Mouse (Mus musculus) frontal cortex, adult (tissue): ENCODE results near the gene Pls1.

Experiments
- ATAC-seq: cut with Nextera tagmentation; 2 replicates; pipeline ENCODE4 v1.9.2; 2017; ENCODE audit warnings: mild to moderate bottlenecking, moderate library complexity, mixed read lengths; ENCODE audit not compliant: low TSS enrichment

The Pls1 gene

GRCm38 (mm10) chr9:95844825-95845460 lies at the start of gene Pls1:
Gene Pls1 (minus strand): TSS chr9:95845311.
- peak; percentile 98 for ATAC-seq

- no peak for ATAC-seq
Measured at GRCm38 (mm10) chr9:95882751-95883150, 37.6 kb upstream of the Pls1 start.

- ATAC-seq = no peak
Measured at GRCm38 (mm10) chr9:95878246-95878645, 33.1 kb upstream of the Pls1 start.

GRCm38 (mm10) chr9:95858027-95858570 lies 13.0 kb upstream of the Pls1 start:
- ATAC-seq = peak; percentile 32

- peak; percentile 86 for ATAC-seq
Measured at GRCm38 (mm10) chr9:95857414-95858026, 12.4 kb upstream of the Pls1 start, which contains the start of gene Atr. Gene Atr (plus strand): TSS chr9:95857597.

- no peak for ATAC-seq
Measured at GRCm38 (mm10) chr9:95856004-95856403, 10.9 kb upstream of the Pls1 start.

- no peak for ATAC-seq
Measured at GRCm38 (mm10) chr9:95854891-95855290, 9.8 kb upstream of the Pls1 start.

GRCm38 (mm10) chr9:95852896-95853295 lies 7.8 kb upstream of the Pls1 start:
- peak; percentile 62 for ATAC-seq

- ATAC-seq = no peak
Measured at GRCm38 (mm10) chr9:95851671-95852070, 6.6 kb upstream of the Pls1 start.

GRCm38 (mm10) chr9:95845711-95846110 lies 600 bp upstream of the Pls1 start:
- no peak for ATAC-seq

GRCm38 (mm10) chr9:95839424-95839823 lies 5.7 kb downstream of the Pls1 start:
- ATAC-seq = no peak

GRCm38 (mm10) chr9:95835741-95836140 lies 9.4 kb downstream of the Pls1 start:
- no peak for ATAC-seq

- no peak for ATAC-seq
Measured at GRCm38 (mm10) chr9:95834799-95835198, 10.3 kb downstream of the Pls1 start.

- ATAC-seq = no peak
Measured at GRCm38 (mm10) chr9:95832758-95833157, 12.4 kb downstream of the Pls1 start.

- ATAC-seq = peak; percentile 88
Measured at GRCm38 (mm10) chr9:95827565-95827964, 17.5 kb downstream of the Pls1 start.

GRCm38 (mm10) chr9:95822531-95822930 lies 22.6 kb downstream of the Pls1 start:
- peak; percentile 72 for ATAC-seq

GRCm38 (mm10) chr9:95815706-95816105 lies 29.4 kb downstream of the Pls1 start:
- ATAC-seq = no peak

- peak; percentile 34; the same call in 1 of the 2 replicates for ATAC-seq
Measured at GRCm38 (mm10) chr9:95815015-95815673, 30.0 kb downstream of the Pls1 start.

GRCm38 (mm10) chr9:95813721-95814531 lies 31.2 kb downstream of the Pls1 start:
- ATAC-seq = no peak

GRCm38 (mm10) chr9:95811817-95812216 lies 33.3 kb downstream of the Pls1 start:
- ATAC-seq = no peak

- 0 out of 2 replicates have a peak, but pooled peaks have one; percentile 41 for ATAC-seq
Measured at GRCm38 (mm10) chr9:95809596-95809995, 35.5 kb downstream of the Pls1 start.

- ATAC-seq = no peak
Measured at GRCm38 (mm10) chr9:95805449-95805848, 39.7 kb downstream of the Pls1 start.
